Mouse (Mus musculus) brain, embryonic 14.5 days (tissue): ENCODE data around the gene Stag2.

Experiments
- CTCF ChIP-seq: fragments of 200-500 bp; IDR thresholded peaks from 2 replicates; pipeline ENCODE4 v1.5.1; 2012; ENCODE audit warnings: inconsistent platforms, mild to moderate bottlenecking, moderate library complexity, borderline replicate concordance; ENCODE audit not compliant: insufficient read depth, insufficient read length; ENCODE audit errors: extremely low read depth
- POLR2A ChIP-seq: fragments of 200-500 bp; IDR thresholded peaks from 2 replicates; pipeline ENCODE4 v1.6.1; 2012; ENCODE audit warnings: mild to moderate bottlenecking, inconsistent platforms, borderline replicate concordance; ENCODE audit not compliant: poor library complexity, insufficient read depth, insufficient read length, severe bottlenecking; ENCODE audit errors: extremely low read depth

DNA sequence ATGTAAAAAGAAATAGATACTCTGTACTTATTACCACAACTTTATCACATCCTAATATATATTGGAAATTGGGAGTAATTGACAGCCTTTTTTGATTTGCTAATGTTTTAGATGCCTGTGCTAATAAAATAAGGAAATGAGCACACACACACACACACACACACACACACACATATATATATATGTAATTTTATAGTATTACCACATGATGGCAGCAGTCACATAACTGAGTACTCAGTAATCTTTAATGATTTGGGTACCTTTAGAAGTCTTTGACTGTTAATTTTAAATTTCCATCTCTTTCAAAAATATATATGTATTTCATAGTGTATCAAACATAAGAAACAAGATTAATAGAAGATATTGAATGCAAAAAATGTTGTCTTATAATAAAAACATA lies 123.6 kb downstream of the Stag2 start:
- no peak for TF ChIP-seq POLR2A
- no peak for TF ChIP-seq CTCF
